Mouse (Mus musculus) heart, embryonic 15.5 days (tissue): Measurements from ENCODE around the gene Pkmyt1. TPM values are rescaled to one million over a fixed set of nuclear protein-coding genes. Genes with fewer than 3 reads are reported as not detected.
A peak's percentile ranks its signal among the peaks of the same experiment; 100 is the strongest.

Experiments used
- ATAC-seq: fragments of 200-750 bp; cut with Nextera tagmentation; replicated peaks from 2 replicates; pipeline ENCODE4 v1.8.0; 2017; ENCODE audit warnings: low read depth, moderate TSS enrichment; ENCODE audit not compliant: insufficient number of reproducible peaks, insufficient read depth, low FRiP score
- H3K27ac ChIP-seq: fragments of 300-500 bp; sonication (generic); 2 replicates; pipeline ENCODE4 v1.5.1; 2015; ENCODE audit warnings: mild to moderate bottlenecking, inconsistent platforms
- H3K27me3 ChIP-seq: fragments of 300-500 bp; sonication (generic); 2 replicates; pipeline ENCODE4 v1.6.1; 2015; ENCODE audit warnings: inconsistent platforms
- H3K36me3 ChIP-seq: fragments of 300-500 bp; sonication (generic); 2 replicates; pipeline ENCODE4 v1.6.1; 2015; ENCODE audit warnings: mild to moderate bottlenecking, inconsistent platforms
- H3K4me1 ChIP-seq: fragments of 300-500 bp; sonication (generic); replicated peaks from 2 replicates; pipeline ENCODE4 v1.6.1; 2015; ENCODE audit warnings: inconsistent platforms
- H3K4me2 ChIP-seq: fragments of 300-500 bp; sonication (generic); 2 replicates; pipeline ENCODE4 v1.6.1; 2015; ENCODE audit warnings: inconsistent platforms, mild to moderate bottlenecking, moderate library complexity
- H3K4me3 ChIP-seq: fragments of 300-500 bp; sonication (generic); 2 replicates; pipeline ENCODE4 v1.5.1; 2015; ENCODE audit warnings: mild to moderate bottlenecking, inconsistent platforms
- H3K9ac ChIP-seq: fragments of 300-500 bp; sonication (generic); 2 replicates; pipeline ENCODE4 v1.6.1; 2015; ENCODE audit warnings: mild to moderate bottlenecking, inconsistent platforms
- H3K9me3 ChIP-seq: fragments of 300-500 bp; sonication (generic); replicated peaks from 2 replicates; pipeline ENCODE4 v1.6.1; 2016; ENCODE audit warnings: inconsistent platforms
- WGBS: fragments of 180-500 bp; shearing (Covaris S2); methylation state at CpG from one replicate; pipeline ENCODE4 v1.1.7; 2015; ENCODE audit warnings: mixed read lengths; 5-methylcytosine and 5-hydroxymethylcytosine counted together
- polyA plus RNA-seq: library from polyadenylated mRNA; unstranded; fragments of >200 nt; fragmentation: Nextera tagmentation; extraction: Ambion mirVana; gene quantifications from 2 replicates; pipeline ENCODE4 v1.2.1, GENCODE M21; 2015

The Pkmyt1 gene
- polyA plus RNA-seq, 1 experiment from 2014 or later: 22.4 TPM

DNA sequence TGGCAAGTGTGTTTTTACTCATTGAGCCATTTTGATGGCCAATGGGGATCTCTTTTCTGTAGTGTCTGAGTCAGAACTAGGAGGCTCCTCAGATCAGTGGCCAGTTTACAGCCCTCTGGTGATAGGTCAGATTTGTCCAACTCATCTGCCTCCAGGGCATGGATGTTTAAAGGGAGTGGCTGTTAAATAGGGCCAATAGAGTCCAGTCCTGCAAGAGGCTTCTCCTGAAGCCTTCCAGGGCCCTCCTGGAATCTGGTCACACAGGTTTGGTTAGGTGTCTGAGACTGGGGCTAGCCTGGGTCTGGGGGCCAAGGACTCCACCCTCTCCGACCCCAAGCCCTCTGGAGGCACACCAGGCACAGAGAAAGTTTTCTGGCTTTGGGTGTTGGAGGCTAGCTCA, 31.6 kb upstream of the Pkmyt1 start:
- Histone ChIP-seq H3K27ac (no peak overlapping the region), H3K27me3 (peaks cover 23% of the 10 kb centered on the region), H3K36me3 (no peaks in the 10 kb centered on the region), H3K4me3 (no peak overlapping the region), H3K9me3 (no peaks in the 10 kb centered on the region), H3K9ac (no peak overlapping the region), H3K4me1 (peaks cover 4% of the 10 kb centered on the region), H3K4me2 (no peak overlapping the region)
- no peak for ATAC-seq
- WGBS: 70% methylated on average over 1 of the region's 1 CpGs

DNA sequence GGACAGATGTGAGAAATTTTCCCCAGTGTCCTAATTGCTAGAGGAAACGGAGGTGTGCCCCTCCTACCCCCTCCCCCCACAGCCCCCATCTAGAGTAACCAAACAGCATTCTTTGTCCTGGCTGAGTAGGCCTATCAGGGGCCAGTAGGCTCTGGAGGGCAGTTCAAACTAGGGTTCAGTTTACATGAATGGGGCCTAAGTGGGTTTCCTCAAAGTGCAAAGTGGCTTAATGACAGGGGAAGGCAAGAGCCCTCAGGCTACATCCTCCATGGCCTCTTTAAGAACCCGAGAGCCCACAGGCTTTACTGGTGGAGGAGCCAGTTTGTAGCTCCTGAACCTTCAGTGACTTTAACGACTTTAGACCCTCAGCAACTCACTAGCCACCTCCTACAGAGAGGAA, 30.3 kb upstream of the Pkmyt1 start:
- H3K9me3 ChIP-seq: no peaks in the 10 kb centered on the region
- no peak overlapping the region for H3K4me2 ChIP-seq
- no peaks in the 10 kb centered on the region for H3K36me3 ChIP-seq
- no peak for ATAC-seq
- H3K9ac ChIP-seq: no peak overlapping the region
- peaks cover 9% of the 10 kb centered on the region for H3K4me1 ChIP-seq
- 20% methylated on average over 3 of the region's 3 CpGs for WGBS
- no peak overlapping the region for H3K27ac ChIP-seq
- no peak overlapping the region for H3K4me3 ChIP-seq
- H3K27me3 ChIP-seq: peaks cover 33% of the 10 kb centered on the region

DNA sequence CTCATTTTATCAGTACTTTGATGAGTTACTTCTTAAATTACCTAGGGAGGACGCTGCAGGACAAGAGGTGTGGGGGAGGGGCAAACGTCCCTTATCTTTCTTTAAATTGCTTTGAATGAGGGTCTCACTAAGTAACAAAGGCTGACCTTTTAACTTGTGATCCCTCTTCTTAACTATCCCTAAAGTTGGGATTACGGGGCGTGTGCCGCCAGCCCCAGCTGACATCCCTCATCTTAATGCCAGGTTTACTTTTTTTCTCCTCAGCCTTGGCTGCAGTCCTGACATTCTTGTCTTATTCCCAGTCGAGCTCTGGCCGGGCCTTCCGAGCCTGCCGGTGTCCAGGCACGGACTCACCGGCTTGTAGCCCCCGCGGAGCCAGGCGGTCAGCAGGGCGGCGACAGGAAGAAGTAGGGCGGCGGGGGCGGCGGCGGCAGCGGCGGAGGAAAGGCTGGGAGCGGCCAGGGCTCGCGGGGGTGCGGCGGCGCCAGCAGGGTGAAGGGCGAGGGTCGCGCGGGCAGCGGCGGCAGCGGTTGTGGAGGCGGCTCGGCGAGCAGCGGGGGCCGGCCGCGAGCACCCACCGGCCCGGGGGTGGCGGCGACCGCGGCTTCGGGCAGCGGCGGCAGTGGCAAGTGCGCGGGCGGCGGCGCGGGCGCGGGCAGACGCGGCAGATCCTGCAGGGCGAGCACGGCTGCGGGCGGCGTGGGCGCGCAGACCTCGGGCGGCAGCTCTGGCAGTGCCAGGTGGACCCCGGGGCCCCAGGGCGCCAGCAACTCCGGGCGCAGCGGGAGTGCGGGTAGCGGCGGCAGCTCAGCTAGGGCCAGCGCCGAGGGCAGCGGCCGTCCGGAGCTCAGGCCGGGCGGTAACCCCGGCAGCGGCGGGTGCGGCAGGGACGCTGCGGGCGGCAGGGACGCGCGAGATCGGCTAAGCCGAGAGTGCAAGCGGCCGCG, 26.7 kb upstream of the Pkmyt1 start:
- H3K36me3 ChIP-seq: no peaks in the 10 kb centered on the region
- 0 out of 2 replicates have a peak, but pooled peaks have one; percentile 21 for ATAC-seq
- peak overlapping the region; percentile 99 for H3K4me2 ChIP-seq
- peak overlapping the region; percentile 60 for H3K9ac ChIP-seq
- under 1% methylated on average over 100 of the region's 101 CpGs for WGBS
- H3K4me3 ChIP-seq: peak overlapping the region; percentile 64
- H3K27me3 ChIP-seq: peaks cover 49% of the 10 kb centered on the region
- no peak overlapping the region for H3K27ac ChIP-seq
- H3K4me1 ChIP-seq: peaks cover 9% of the 10 kb centered on the region
- no peaks in the 10 kb centered on the region for H3K9me3 ChIP-seq

DNA sequence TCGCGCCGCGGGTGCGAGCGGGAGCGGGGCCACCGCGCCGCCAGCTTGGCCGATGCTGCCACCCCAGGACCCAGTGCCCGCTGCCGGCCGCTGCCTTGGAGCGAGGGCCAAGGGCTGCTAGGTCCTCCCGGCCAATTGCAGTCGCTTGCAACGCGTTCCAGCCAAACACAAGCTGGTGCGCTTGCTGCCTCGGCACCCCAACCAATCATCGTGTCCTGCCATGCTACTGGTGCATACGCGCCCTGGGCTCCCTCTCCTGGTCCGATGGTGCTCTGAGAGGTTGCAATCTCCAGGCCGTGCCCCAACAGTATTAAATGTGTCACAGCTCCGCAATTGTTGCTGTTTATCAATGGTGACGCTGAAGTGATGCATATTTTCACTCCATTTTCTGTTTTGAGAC, 26.1 kb upstream of the Pkmyt1 start:
- H3K27ac ChIP-seq: no peak overlapping the region
- H3K9ac ChIP-seq: peak overlapping the region; percentile 60
- WGBS: under 1% methylated on average over 28 of the region's 28 CpGs
- H3K4me2 ChIP-seq: peak overlapping the region; percentile 99
- ATAC-seq: peak; percentile 95
- H3K9me3 ChIP-seq: no peaks in the 10 kb centered on the region
- no peaks in the 10 kb centered on the region for H3K36me3 ChIP-seq
- peak overlapping the region; percentile 64 for H3K4me3 ChIP-seq
- peaks cover 49% of the 10 kb centered on the region for H3K27me3 ChIP-seq
- peaks cover 9% of the 10 kb centered on the region for H3K4me1 ChIP-seq

DNA sequence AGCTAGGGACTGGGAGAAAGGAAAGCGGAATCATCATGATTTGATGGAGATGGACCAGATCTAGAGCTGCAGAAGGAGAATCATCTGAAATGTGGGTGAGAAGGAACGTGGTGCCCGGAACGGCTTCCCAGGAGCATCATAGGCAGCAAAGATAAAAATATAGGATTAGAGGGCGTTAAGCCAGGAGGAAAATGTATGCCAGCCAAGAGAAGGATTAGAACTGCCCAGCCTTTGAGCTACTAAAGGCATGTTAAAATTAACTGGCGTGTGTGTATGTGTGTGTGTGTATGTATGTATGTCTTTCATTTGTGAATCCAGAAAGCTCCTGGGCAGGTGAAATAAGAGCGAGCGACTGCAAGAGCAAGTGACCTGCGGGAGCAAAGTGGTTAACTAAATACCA, 22.8 kb upstream of the Pkmyt1 start:
- Histone ChIP-seq H3K4me2 (no peak overlapping the region), H3K36me3 (no peaks in the 10 kb centered on the region), H3K27ac (no peak overlapping the region), H3K4me3 (no peak overlapping the region), H3K4me1 (peaks cover 9% of the 10 kb centered on the region), H3K9ac (no peak overlapping the region), H3K9me3 (no peaks in the 10 kb centered on the region), H3K27me3 (peaks cover 43% of the 10 kb centered on the region)
- no peak for ATAC-seq
- WGBS: 72% methylated on average over 9 of the region's 9 CpGs

DNA sequence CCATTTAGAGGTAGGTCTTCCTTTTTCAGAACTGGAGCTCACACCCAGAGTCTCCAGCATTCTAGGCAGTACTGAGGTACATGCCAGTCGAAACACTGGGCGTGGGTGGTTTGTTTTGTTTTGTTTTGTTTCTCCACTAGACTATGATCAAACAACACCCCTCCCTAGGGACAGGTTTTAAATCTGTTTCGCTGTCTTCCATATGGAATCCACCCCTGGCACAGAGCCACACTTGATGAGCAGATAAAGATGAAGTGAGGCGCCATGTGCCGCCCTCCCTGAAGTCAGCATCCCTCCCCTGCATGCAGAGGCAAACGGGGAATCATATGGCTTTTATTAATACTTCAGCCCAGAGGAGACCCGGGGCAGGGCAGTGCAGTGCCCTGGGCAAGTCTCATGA, 21.4 kb upstream of the Pkmyt1 start:
- ATAC-seq: no peak
- H3K4me2 ChIP-seq: no peak overlapping the region
- H3K27ac ChIP-seq: no peak overlapping the region
- H3K36me3 ChIP-seq: no peaks in the 10 kb centered on the region
- 52% methylated on average over 7 of the region's 7 CpGs for WGBS
- no peak overlapping the region for H3K4me3 ChIP-seq
- peaks cover 29% of the 10 kb centered on the region for H3K27me3 ChIP-seq
- H3K4me1 ChIP-seq: peaks cover 3% of the 10 kb centered on the region
- no peaks in the 10 kb centered on the region for H3K9me3 ChIP-seq
- H3K9ac ChIP-seq: no peak overlapping the region

DNA sequence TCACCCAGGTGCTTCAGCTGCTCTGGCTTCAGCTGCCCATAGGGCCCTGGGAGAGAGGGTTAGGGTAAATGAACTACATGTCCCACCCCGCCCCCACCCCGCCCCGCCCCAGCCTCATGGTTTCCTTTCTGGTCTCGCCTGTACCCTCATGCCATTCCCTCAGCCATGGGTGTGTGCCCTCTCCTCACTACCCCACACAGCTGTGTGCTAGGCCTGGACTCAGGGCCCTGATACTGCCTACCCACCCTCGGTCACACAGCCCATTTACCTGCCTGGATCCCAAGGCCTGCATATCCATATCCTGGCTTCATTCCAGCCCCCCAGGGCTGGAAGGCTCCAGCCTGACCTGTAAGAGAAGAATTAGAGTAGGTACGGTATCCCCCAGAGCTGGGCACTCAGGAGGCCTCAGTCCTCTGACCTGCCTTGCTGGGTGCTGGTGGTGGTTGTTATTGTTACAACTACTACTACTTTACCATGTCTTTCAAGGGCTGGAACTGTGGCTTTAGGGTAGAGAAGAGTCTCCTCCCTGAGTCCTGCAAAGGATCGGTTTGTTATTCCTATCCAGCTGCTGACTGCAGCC, 20.5 kb upstream of the Pkmyt1 start:
- WGBS: 70% methylated on average over 7 of the region's 7 CpGs

DNA sequence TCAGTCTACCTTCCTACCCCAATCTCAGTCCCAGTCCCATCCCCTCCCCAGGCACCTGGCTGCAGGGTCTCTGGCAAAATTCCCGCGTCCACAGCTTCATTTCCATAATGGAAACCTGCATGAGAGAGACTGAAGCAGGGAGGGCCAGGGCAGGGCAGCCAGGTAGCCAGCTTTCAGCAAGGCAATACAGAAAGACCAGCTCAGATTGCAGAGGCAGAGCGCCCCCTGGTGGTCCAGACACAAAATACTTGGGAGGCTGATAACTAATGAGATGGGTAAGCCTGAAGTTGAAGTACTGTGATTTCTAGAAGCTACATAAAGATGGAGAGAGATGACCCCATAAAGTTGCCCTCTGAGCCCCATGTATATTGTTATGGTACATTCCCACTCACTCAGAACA, 19.9 kb upstream of the Pkmyt1 start:
- ATAC-seq: 0 out of 2 replicates have a peak, but pooled peaks have one; percentile 16
- H3K4me1 ChIP-seq: no peaks in the 10 kb centered on the region
- H3K27me3 ChIP-seq: peaks cover 21% of the 10 kb centered on the region
- no peak overlapping the region for H3K27ac ChIP-seq
- WGBS: 2% methylated on average over 3 of the region's 3 CpGs
- H3K4me3 ChIP-seq: no peak overlapping the region
- no peaks in the 10 kb centered on the region for H3K9me3 ChIP-seq
- no peaks in the 10 kb centered on the region for H3K36me3 ChIP-seq
- no peak overlapping the region for H3K9ac ChIP-seq
- H3K4me2 ChIP-seq: no peak overlapping the region

More for the DNA sequence above, 20.5 kb upstream of the Pkmyt1 start:
- no peak for ATAC-seq
- H3K9me3 ChIP-seq: no peaks in the 10 kb centered on the region
- H3K4me3 ChIP-seq: no peak overlapping the region
- H3K27me3 ChIP-seq: peaks cover 27% of the 10 kb centered on the region
- no peaks in the 10 kb centered on the region for H3K4me1 ChIP-seq
- no peak overlapping the region for H3K27ac ChIP-seq
- H3K4me2 ChIP-seq: no peak overlapping the region
- H3K36me3 ChIP-seq: no peaks in the 10 kb centered on the region
- no peak overlapping the region for H3K9ac ChIP-seq

DNA sequence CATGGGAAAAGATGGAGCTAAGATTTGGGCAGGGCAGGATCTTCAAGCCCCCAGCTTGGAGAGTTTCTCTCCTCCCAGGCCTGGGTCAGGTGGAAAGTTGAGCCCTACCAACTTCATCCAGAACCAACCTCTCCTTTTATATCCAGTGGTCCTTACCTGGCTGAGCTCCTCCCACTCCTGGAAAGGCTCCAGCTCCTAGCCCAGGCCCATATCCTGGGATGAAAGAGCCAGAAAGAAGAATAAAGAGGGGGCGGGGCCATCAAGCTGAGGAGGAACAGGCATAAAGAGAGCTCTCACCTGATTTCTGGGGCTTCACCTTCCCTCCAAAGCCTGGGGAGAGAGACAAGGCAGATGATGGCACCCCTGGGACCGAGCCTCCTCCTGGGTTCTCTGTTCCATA, 9.1 kb upstream of the Pkmyt1 start:
- Histone ChIP-seq H3K4me3 (no peak overlapping the region), H3K9ac (no peak overlapping the region), H3K4me2 (no peak overlapping the region), H3K9me3 (no peaks in the 10 kb centered on the region), H3K4me1 (no peaks in the 10 kb centered on the region), H3K27ac (no peak overlapping the region), H3K36me3 (no peaks in the 10 kb centered on the region), H3K27me3 (0 out of 2 replicates have a peak, but pooled peaks cover 3% of the 10 kb centered on the region)
- no peak for ATAC-seq
- WGBS: 58% methylated on average over 2 of the region's 2 CpGs

DNA sequence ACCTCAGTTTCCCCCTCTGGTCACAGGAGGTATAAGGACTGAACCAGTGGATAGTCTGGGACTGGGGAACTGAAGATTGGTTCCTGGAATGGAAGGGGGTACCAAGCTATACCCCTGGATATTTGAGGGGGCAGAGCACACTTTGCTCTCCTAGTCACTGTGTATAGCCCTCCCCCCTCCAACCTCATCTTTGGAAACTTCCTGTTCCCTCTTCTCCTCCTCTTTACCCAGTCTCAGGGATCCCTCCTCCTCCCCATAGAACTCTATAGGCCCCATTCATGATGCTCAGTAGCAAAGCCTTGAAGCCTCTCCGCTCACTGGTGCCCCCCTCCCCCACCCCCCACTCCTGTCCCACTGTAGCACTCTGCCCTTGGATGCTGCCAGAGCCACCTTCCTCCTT, 6.7 kb upstream of the Pkmyt1 start:
- no peak for ATAC-seq
- no peak overlapping the region for H3K27ac ChIP-seq
- no peak overlapping the region for H3K4me2 ChIP-seq
- 22% methylated on average over 1 of the region's 1 CpGs for WGBS
- H3K4me3 ChIP-seq: no peak overlapping the region
- no peaks in the 10 kb centered on the region for H3K36me3 ChIP-seq
- H3K9ac ChIP-seq: no peak overlapping the region
- H3K4me1 ChIP-seq: no peaks in the 10 kb centered on the region
- H3K9me3 ChIP-seq: no peaks in the 10 kb centered on the region
- 0 out of 2 replicates have a peak, but pooled peaks cover 3% of the 10 kb centered on the region for H3K27me3 ChIP-seq

DNA sequence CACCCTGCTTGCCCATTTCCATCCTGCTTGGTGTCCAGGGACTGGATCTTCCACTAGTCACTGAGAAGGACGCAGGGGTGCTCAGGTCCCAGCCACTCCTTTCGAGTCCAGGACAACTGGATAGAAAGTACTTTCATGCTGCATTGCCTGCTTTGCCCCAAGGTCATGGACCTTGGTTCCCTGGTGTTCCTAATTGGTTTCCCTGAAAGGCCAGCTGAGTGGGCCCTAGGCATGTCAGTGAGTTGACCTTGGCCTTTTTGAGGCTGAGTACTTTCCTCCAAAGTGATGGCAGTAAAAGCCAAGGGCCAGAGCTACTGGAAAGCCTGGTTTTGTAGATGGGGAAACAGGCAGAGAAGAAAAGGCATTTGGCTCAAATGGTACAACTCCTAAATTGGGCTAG, 4.2 kb upstream of the Pkmyt1 start:
- no peak for ATAC-seq
- no peak overlapping the region for H3K27ac ChIP-seq
- H3K4me3 ChIP-seq: no peak overlapping the region
- 0 out of 2 replicates have a peak, but pooled peaks cover 3% of the 10 kb centered on the region for H3K27me3 ChIP-seq
- H3K4me1 ChIP-seq: peaks cover 8% of the 10 kb centered on the region
- 80% methylated on average over 2 of the region's 2 CpGs for WGBS
- no peaks in the 10 kb centered on the region for H3K9me3 ChIP-seq
- no peak overlapping the region for H3K9ac ChIP-seq
- H3K4me2 ChIP-seq: no peak overlapping the region
- H3K36me3 ChIP-seq: no peaks in the 10 kb centered on the region
